Mouse (Mus musculus) CH12.LX (cell line): Measurements from ENCODE around the gene Smarcad1. TPM values are rescaled to one million over a fixed set of nuclear protein-coding genes. Genes with fewer than 3 reads are reported as not detected.

ENCODE experiments used
- DNase-seq: peaks from one replicate; pipeline ENCODE4 v3.0.0-alpha.2; 2013; ENCODE audit errors: extremely low read depth
- H3K27ac ChIP-seq: 2 replicates; pipeline ENCODE4 v1.5.1; 2012; ENCODE audit warnings: low read depth, mild to moderate bottlenecking, control low read depth, moderate library complexity; ENCODE audit not compliant: insufficient read depth
- H3K27me3 ChIP-seq: replicated peaks from 2 replicates; pipeline ENCODE3; 2012; ENCODE audit warnings: inconsistent platforms
- H3K36me3 ChIP-seq, 2 experiments: replicated peaks in 1 of 2; 2 replicates each; pipeline versions ENCODE3 to v1.6.1; 2012; ENCODE audit warnings: inconsistent platforms in 1 of 2, low read length in 1 of 2, mild to moderate bottlenecking in 1 of 2, mixed read lengths in 1 of 2, moderate library complexity in 1 of 2; ENCODE audit not compliant: control insufficient read depth in 1 of 2, insufficient read depth in 1 of 2
- H3K4me1 ChIP-seq, 2 experiments: 2 replicates each; pipeline ENCODE4 v1.6.1; 2012; ENCODE audit warnings: inconsistent platforms in 1 of 2, moderate library complexity in 1 of 2; ENCODE audit not compliant: insufficient read depth in 2 of 2, control insufficient read depth in 1 of 2
- H3K4me2 ChIP-seq: 2 replicates; pipeline ENCODE4 v1.6.1; 2012; ENCODE audit warnings: low read depth, mild to moderate bottlenecking, control low read depth; ENCODE audit not compliant: poor library complexity, insufficient read depth, severe bottlenecking
- H3K4me3 ChIP-seq, 3 experiments: fragments of 150-350 bp in 1 of 3; sonication (generic) in 1 of 3; replicated peaks in 1 of 3; 2 replicates each; pipeline versions ENCODE3 to v1.5.1; 2011 to 2012; ENCODE audit warnings: low read depth in 2 of 3, low read length in 2 of 3, mild to moderate bottlenecking in 2 of 3, moderate library complexity in 2 of 3, control low read depth in 1 of 3, improper control_type of control experiment in 1 of 3, inconsistent platforms in 1 of 3, mixed read lengths in 1 of 3; ENCODE audit not compliant: poor library complexity in 1 of 3
- H3K79me2 ChIP-seq: replicated peaks from 2 replicates; pipeline ENCODE4 v1.6.1; 2012; ENCODE audit warnings: mild to moderate bottlenecking, moderate library complexity; ENCODE audit not compliant: control insufficient read depth, poor library complexity, insufficient read depth, severe bottlenecking; ENCODE audit errors: extremely low read depth
- H3K9ac ChIP-seq: 2 replicates; pipeline ENCODE4 v1.6.1; 2012; ENCODE audit warnings: low read depth, mild to moderate bottlenecking, control low read depth, moderate library complexity; ENCODE audit not compliant: insufficient read depth
- H3K9me3 ChIP-seq: replicated peaks from 2 replicates; pipeline ENCODE3; 2012; ENCODE audit warnings: low read length, inconsistent platforms, mixed read lengths
- CHD1 ChIP-seq: IDR thresholded peaks from 2 replicates; pipeline ENCODE4 v1.6.1; 2012; ENCODE audit warnings: low read depth, low read length, improper control_type of control experiment, inconsistent platforms
- CTCF ChIP-seq, 2 experiments: IDR thresholded peaks in 1 of 2; conservative IDR thresholded peaks in 1 of 2; 2 replicates each; pipeline ENCODE4 v1.5.1; 2011 to 2012; ENCODE audit warnings: low read depth in 2 of 2, low read length in 2 of 2, improper control_type of control experiment in 1 of 2, inconsistent platforms in 1 of 2, mild to moderate bottlenecking in 1 of 2, moderate library complexity in 1 of 2
- E2F4 ChIP-seq: IDR thresholded peaks from 2 replicates; pipeline ENCODE4 v1.6.1; 2011; ENCODE audit warnings: low read depth, low read length, improper control_type of control experiment; ENCODE audit not compliant: insufficient replicate concordance
- EP300 ChIP-seq: IDR thresholded peaks from 2 replicates; pipeline ENCODE4 v1.6.1; 2011; ENCODE audit warnings: low read length, improper control_type of control experiment
- HCFC1 ChIP-seq: IDR thresholded peaks from 2 replicates; pipeline ENCODE4 v1.6.1; 2012; ENCODE audit warnings: low read depth, mild to moderate bottlenecking, inconsistent platforms, low read length, improper control_type of control experiment
- IRF4 ChIP-seq: IDR thresholded peaks from 2 replicates; pipeline ENCODE4 v1.6.1; 2014; ENCODE audit warnings: low read depth, mild to moderate bottlenecking, inconsistent platforms, low read length, improper control_type of control experiment
- JUN ChIP-seq: IDR thresholded peaks from 2 replicates; pipeline ENCODE4 v1.6.1; 2011; ENCODE audit warnings: low read depth, mild to moderate bottlenecking, low read length, improper control_type of control experiment, moderate library complexity; ENCODE audit not compliant: insufficient read depth
- JUND ChIP-seq: conservative IDR thresholded peaks from 2 replicates; pipeline ENCODE4 v1.6.1; 2011; ENCODE audit warnings: low read depth, low read length, improper control_type of control experiment
- MAFK ChIP-seq: IDR thresholded peaks from 2 replicates; pipeline ENCODE4 v1.6.1; 2011; ENCODE audit warnings: low read length, improper control_type of control experiment; ENCODE audit not compliant: insufficient replicate concordance
- MAZ ChIP-seq: IDR thresholded peaks from 2 replicates; pipeline ENCODE4 v1.6.1; 2012; ENCODE audit warnings: low read depth, mild to moderate bottlenecking, inconsistent platforms, low read length, improper control_type of control experiment, moderate library complexity
- MEF2A ChIP-seq: IDR thresholded peaks from 2 replicates; pipeline ENCODE4 v1.6.1; 2014; ENCODE audit warnings: low read depth, mild to moderate bottlenecking, inconsistent platforms, low read length, improper control_type of control experiment, borderline replicate concordance
- NELFE ChIP-seq: IDR thresholded peaks from 2 replicates; pipeline ENCODE4 v1.6.1; 2011; ENCODE audit warnings: low read depth, low read length, improper control_type of control experiment
- PAX5 ChIP-seq: IDR thresholded peaks from 2 replicates; pipeline ENCODE4 v1.6.1; 2012; ENCODE audit warnings: low read length, inconsistent platforms, mixed read lengths
- RAD21 ChIP-seq: IDR thresholded peaks from 2 replicates; pipeline ENCODE4 v1.6.1; 2011; ENCODE audit warnings: low read depth, mild to moderate bottlenecking, low read length, improper control_type of control experiment, moderate library complexity
- SIN3A ChIP-seq: IDR thresholded peaks from 2 replicates; pipeline ENCODE4 v1.6.1; 2012; ENCODE audit warnings: low read length, improper control_type of control experiment, inconsistent platforms
- SMC3 ChIP-seq: IDR thresholded peaks from 2 replicates; pipeline ENCODE4 v1.6.1; 2011; ENCODE audit warnings: low read depth, low read length, improper control_type of control experiment
- UBTF ChIP-seq: IDR thresholded peaks from 2 replicates; pipeline ENCODE4 v1.6.1; 2012; ENCODE audit warnings: low read depth, mild to moderate bottlenecking, inconsistent platforms, low read length, improper control_type of control experiment, moderate library complexity
- ZC3H11A ChIP-seq: IDR thresholded peaks from 2 replicates; pipeline ENCODE4 v1.6.1; 2012; ENCODE audit warnings: low read depth, mild to moderate bottlenecking, inconsistent platforms, low read length, improper control_type of control experiment
- ZMIZ1 ChIP-seq: IDR thresholded peaks from 2 replicates; pipeline ENCODE4 v1.6.1; 2012; ENCODE audit warnings: low read depth, mild to moderate bottlenecking, inconsistent platforms, low read length, improper control_type of control experiment
- ZNF384 ChIP-seq: IDR thresholded peaks from 2 replicates; pipeline ENCODE4 v1.6.1; 2012; ENCODE audit warnings: low read depth, low read length, improper control_type of control experiment, inconsistent platforms
- dilution Hi-C: fragments of 300-500 bp; cut with MboI; formaldehyde crosslinking; loops from 2 replicates; pipeline ENCODE4 v1.14.3; 2020; ENCODE audit warnings: low sequenced_read_pairs; ENCODE audit not compliant: extremely low pct_unique_long_range_greater_than_20kb, extremely low pct_ligation_motif_present
- in situ Hi-C: fragments of 300-500 bp; cut with MboI; formaldehyde crosslinking; loops from 3 replicates; pipeline ENCODE4 v1.14.3; 2019; ENCODE audit warnings: low sequenced_read_pairs, low pct_ligation_motif_present, low pct_unique_long_range_greater_than_20kb, mixed read lengths
- polyA plus RNA-seq: library from polyadenylated mRNA; unstranded; fragments of >175 nt; gene quantifications from 2 replicates; pipeline ENCODE4 v1.2.1, GENCODE M21; 2012; ENCODE audit warnings: low read depth; ENCODE audit not compliant: insufficient read length
- total RNA-seq, 2 experiments: library from RNA; depleted of rRNA; stranded (reverse); fragments of 300-350 nt in 1 of 2; fragments of >200 nt in 1 of 2; gene quantifications; 2 replicates each; pipeline ENCODE4 v1.2.3; 2012 to 2014

Smarcad1 gene
- total and polyA plus RNA-seq, 3 experiments, result 30.2 to 57.4 (median 43.9) TPM

DNA sequence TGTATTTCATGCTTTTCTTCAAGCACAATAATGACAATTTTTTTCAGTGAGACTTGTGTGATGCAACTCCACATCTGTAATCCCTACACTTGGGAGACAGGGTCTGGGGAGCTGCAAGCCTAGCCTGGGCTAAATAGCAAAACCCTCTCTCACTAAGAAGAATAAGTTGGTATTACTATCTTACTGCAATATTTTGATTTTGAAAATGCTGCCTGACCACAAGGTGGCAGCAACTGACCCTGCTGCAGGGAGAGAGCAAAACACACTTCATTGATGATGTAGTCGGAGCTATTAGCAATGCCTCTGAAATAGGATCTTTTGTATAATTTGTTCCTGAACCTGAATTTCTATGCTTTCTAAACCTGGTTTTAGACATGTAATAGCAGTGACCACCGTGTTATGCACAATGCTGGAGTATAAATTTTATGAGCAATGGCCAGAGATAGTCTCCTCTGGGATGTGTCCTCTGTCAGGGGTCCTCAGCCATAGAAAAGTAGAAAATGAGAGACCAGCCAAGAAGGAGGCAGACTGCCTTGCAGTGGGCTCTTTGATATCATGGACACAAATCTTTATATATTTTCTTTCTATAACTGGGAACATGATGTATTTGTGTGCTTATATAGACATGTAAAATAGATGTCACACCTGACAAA, 83.8 kb downstream of the Smarcad1 start:
- DNase-seq, result peak; percentile 59

DNA sequence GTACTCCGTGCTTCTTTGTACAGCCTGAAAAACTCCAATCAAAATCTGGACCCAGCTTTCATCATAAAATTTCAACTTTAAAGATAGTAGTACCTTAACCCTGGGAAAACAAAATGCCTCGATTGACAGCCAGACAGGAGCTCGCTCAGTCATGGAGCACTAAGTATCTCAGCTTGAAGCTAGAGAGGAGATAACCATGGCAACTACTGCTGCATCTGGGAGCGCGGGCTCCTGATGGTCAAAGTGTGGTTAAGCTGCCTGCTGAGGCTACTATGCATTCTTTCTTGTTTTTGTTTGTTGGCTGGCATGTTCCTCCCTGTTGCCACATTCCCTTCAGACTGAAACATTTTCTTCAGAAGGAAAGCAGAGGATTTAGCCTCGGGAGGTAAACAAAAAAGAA, 90.0 kb downstream of the Smarcad1 start:
- TF ChIP-seq UBTF (no peak), IRF4 (no peak), ZC3H11A (no peak), SIN3A (no peak), MEF2A (no peak), MAFK (no peak), PAX5 (no peak), EP300 (no peak), JUND (no peak), E2F4 (no peak), HCFC1 (no peak)
- H3K36me3 ChIP-seq, result peaks cover 19 to 33% of the 10 kb centered on the region in 2 experiments
- no peaks in the 10 kb centered on the region for H3K79me2 ChIP-seq
- H3K4me3 ChIP-seq, result no peak overlapping the region
- in situ Hi-C loops, result loop anchor here (25.0 kb wide), 1 partner anchor 230 kb away; no protein-coding TSS in a partner anchor
- H3K9me3 ChIP-seq, result no peaks in the 10 kb centered on the region
- no peak overlapping the region for H3K9ac ChIP-seq
- no peaks in the 10 kb centered on the region for H3K27me3 ChIP-seq
- peaks cover 0 to 7% of the 10 kb centered on the region in 2 experiments; a peak in 2 of 4 replicates for H3K4me1 ChIP-seq
- dilution Hi-C loops, result no loop called here
- no peak overlapping the region for H3K4me2 ChIP-seq
- no peak for DNase-seq
- H3K27ac ChIP-seq, result no peak overlapping the region

More for the DNA sequence above, 83.8 kb downstream of the Smarcad1 start:
- TF ChIP-seq RAD21 (peak; percentile 94), CHD1 (no peak), NELFE (no peak), ZC3H11A (peak; percentile 45), E2F4 (no peak), CTCF (conservative IDR thresholded peaks at IDR 0.05 in 1 of 2, IDR thresholded peaks at IDR 0.05 in 1 of 2; ENCODE audit: low read depth in 2 of 2, low read length in 2 of 2) (peak; percentile 65 to 85), JUN (no peak), ZMIZ1 (no peak), ZNF384 (no peak), MAZ (no peak), SMC3 (peak; percentile 92)
- dilution Hi-C loops, result no loop called here
- Histone ChIP-seq H3K27ac (no peak overlapping the region), H3K4me2 (no peak overlapping the region), H3K4me1 (no peaks in the 10 kb centered on the region), H3K4me3 (no peak overlapping the region), H3K27me3 (no peaks in the 10 kb centered on the region), H3K9me3 (no peaks in the 10 kb centered on the region), H3K9ac (no peak overlapping the region), H3K79me2 (no peaks in the 10 kb centered on the region), H3K36me3 (peaks cover 23 to 56% of the 10 kb centered on the region in 2 experiments)
- in situ Hi-C loops, result loop anchor here (10.0 to 25.0 kb wide), 2 partner anchors 236 to 329 kb away; no protein-coding TSS in a partner anchor
